Mouse (Mus musculus): ENCODE measurements around the gene Tada2a.

GRCm38 (mm10) chr11:84078601-84079000 lies 50.8 kb downstream of the Tada2a start:
- TF ChIP-seq EP300 (IDR thresholded peaks at IDR 0.05; ENCODE audit: low read depth) (no peak), CTCF (IDR thresholded peaks at IDR 0.05; ENCODE audit: low read depth) (no peak)

All from heart, postnatal 0 days (tissue).